Mouse (Mus musculus) naive thymus-derived CD4-positive, alpha-beta T cell, adult 2 months (primary cell): ENCODE measurements around the gene Elavl1.
"Not testable (repeated sequence)": the region's sequence is repeated elsewhere in the genome, so short reads cannot be mapped to it uniquely, and the experiment has no call there.

Experiments used
- DNase-seq: peaks from one replicate; pipeline ENCODE4 v3.0.0-alpha.2; 2011; ENCODE audit warnings: low read depth

Gene Elavl1

DNA sequence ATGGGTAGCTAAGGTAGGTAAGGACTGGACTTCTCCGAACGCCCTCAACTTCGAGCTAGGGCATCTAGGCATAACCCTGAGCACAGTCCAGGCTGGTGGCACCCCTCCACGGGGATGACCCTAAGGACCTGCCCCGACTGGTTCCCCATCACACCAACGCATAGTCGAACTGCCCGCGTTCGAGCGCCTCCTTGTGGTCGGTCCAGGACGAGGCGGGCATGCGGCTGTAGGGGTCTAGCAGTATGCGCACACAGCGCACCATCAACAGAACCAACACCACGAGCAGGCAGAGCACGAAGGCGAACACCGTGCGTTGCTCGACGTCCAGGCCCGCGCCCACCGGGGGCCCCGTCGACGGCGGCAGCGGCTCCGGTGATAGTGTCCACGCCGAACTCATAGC is 67.0 kb downstream of the Elavl1 start:
- DNase-seq: peak; percentile 81

- DNase-seq: no peak
Measured at GRCm38 (mm10) chr8:4257350-4257749, 67.9 kb downstream of the Elavl1 start.

DNA sequence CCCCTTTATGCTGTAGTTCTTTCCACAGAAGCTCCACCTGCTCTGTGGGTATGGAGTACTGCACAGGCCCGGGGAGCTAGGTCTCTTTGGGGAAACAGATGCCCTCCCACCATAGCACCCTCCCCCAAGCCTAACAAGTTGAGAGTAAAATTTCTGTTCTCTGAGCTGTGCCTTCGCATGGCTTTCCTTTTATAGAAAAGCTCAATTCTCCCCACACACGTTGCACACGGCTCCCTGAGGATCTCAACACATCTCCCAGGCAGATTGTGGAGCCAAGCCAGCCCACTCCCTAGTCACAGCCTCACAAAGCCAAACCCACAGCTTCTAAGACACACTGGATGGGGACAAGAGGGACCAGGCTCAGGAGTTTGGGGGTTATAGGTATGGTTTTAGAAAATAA is 68.3 kb downstream of the Elavl1 start:
- DNase-seq: no peak

GRCm38 (mm10) chr8:4255471-4255870 is 69.7 kb downstream of the Elavl1 start:
- not testable (repeated sequence) for DNase-seq

DNA sequence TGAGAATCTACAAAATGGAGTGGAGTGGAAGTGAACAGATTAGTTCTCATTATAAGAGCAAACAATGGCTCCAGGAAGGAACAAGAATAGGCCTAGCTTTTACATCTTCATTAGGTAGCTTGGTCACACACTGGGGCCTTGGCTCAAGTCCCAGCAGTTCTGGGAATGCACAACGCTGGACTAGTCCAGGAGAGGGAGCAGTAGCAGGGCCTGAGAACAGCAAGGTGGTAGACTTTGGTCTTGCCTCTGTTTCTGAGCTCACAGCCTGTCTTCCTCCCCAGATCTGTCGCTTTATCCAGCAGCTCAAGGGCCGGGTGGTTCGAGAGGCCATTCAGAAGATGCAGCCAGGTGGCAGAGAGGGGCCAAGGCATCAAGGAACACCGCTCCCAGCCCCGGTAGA is 71.2 kb downstream of the Elavl1 start:
- DNase-seq: no peak

GRCm38 (mm10) chr8:4252934-4253841 is 72.0 kb downstream of the Elavl1 start, which contains the start of gene Snapc2:
Gene Snapc2, plus strand, starts transcription at chr8:4253080.
- DNase-seq: peak; percentile 97

DNA sequence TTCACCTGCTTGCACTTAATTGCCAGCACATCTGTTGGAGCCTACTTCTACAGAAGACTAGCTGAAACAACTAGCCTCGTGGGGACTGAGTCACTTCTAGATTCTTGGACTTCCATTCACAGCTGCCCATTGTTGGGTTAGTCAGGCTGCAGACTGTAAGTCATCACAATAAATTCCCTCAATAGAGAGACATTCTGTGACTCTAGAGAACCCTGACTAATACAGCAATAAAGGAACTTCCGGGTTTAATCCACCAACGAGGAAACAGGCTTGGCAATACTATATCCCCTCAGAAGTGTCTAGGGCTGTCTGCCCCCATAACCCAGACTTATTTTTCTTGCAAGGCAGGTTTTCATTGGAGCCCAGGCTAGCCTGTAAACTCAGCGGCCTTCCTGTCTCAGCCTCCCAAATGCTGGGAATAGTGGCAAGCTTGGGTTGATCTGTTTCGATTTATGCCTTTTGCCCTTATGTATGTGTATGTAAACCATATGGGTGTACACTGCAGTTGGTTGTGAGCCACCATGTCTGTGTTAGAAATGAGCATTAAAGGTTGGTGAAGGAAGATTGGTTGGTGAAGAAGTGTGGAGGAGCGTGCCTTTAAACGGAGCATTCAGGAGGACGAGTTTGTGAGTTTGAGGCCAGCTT is 73.0 kb downstream of the Elavl1 start:
- no peak for DNase-seq

DNA sequence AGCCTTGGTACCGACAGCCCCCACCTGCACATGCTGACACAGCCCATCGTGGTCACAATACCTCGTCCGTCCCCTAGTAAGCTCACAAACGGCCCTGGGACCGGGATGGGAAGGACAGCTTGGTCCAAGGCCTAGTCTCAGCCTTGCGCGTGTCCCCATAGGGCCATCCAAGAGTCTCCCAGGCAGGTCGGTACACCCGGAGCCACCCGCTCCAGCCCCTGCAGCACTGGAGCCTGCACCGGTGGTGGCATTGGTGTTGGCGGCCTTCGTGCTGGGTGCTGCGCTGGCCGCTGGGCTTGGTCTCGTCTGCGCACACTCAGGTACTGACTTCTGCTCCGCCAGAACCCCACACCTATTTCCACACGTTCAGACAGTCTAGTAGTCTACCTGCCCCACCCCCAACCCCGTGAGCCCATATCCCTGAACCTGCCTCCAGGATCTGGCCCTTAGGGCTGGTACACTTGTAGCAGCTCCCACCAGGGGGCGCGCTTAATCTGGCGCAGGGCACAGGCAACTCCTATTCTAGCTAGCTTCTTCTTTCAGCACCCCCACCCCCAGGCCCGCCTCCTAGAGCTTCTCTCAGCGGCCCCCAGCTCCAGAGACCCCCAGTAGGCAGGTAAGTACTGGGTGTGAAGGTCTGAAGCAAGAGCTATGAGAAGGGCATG is 74.8 kb downstream of the Elavl1 start:
- DNase-seq: peak; percentile 91

DNA sequence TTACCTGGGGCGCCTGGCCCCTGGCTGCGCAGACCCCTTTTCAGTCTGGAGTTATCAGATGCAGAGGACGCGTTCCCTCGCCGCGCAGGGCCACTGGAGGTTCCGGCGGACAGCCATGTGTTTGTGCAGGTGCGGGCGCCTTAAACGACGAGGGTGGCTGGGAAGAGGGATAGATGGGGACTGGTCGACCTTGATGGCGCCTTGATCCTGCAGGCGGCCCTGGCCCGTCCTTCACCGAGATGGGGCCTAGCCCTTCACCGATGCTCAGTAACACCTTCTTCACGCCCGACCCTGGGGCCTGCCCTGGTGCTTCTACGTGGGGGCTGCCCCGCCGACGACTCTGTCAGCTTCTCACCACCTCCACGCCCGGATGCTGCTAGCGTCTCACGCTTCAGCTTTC is 76.0 kb downstream of the Elavl1 start:
- DNase-seq: no peak

GRCm38 (mm10) chr8:4247951-4248540 is 77.2 kb downstream of the Elavl1 start, which contains the start of gene Tgfbr3l:
Gene Tgfbr3l, plus strand, starts transcription at chr8:4248214.
- DNase-seq: no peak

- no peak for DNase-seq
Measured at GRCm38 (mm10) chr8:4247241-4247640, 78.0 kb downstream of the Elavl1 start.

DNA sequence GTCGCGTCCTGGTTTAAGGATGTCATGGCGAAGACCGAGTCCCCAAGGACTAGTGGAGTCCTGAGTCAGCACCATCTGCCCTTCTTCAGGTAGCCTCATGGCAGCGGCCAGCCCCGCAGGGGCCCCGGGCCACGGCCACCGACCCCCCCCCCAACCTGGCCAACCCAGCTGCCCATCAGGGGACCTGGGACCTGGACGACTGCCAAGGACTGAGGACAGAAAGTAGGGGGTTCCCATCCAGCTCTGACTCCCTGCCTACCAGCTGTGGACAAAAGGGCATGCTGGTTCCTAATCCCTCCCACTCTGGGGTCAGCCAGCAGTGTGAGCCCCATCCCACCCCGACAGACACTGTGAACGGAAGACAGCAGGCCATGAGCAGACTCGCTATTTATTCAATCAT is 79.5 kb downstream of the Elavl1 start:
- DNase-seq: no peak

GRCm38 (mm10) chr8:4245061-4245460 is 80.2 kb downstream of the Elavl1 start:
- DNase-seq: no peak

- no peak for DNase-seq
Measured at GRCm38 (mm10) chr8:4239193-4239890, 85.9 kb downstream of the Elavl1 start.

GRCm38 (mm10) chr8:4238434-4239192 is 86.6 kb downstream of the Elavl1 start, which contains the start of the genes Map2k7 and Gm49320:
Gene Map2k7, plus strand, starts transcription at chr8:4238740.
Gene Gm49320, plus strand, starts transcription at chr8:4238865.
- peak; percentile 99 for DNase-seq

DNA sequence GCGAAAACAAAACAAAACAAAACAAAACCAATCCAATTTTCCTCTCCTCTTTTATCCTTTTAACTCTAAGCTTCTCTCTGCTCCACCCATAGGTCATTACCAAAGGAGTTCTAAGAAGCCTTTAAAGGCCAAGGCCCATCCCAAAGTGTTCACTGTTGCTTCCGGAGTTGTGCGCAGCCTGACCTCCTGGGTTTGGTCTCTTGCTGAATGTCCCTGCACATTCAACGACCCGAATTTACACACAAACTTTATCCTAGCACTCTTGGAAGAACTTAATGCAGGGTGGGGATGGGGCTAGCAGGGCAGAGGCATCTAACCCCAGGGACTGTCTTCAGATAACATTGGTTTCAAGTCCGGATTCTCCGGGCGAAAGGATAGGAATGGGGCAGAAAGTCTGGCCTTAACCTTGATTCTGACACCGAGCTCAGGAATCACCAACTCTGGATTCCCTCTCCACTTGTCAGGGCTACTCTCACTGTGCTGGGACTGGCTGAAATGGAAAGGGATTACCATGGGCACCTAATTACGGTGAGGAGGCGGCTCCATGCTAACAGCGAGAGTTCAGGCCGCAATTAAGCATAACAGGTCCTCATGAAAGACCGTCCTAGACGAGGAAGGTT is 87.3 kb downstream of the Elavl1 start:
- DNase-seq: no peak
